Mouse (Mus musculus): ENCODE data around the gene Clasp1. TPM values are rescaled to one million over a fixed set of nuclear protein-coding genes. Genes with fewer than 3 reads are reported as not detected.

Clasp1 gene
- polyA plus RNA-seq, 1 experiment from 2014 or later = 40.3 TPM

GRCm38 (mm10) chr1:118399625-118400310, 10.9 kb downstream of the Clasp1 start:
- Histone ChIP-seq H3K4me2 (ENCODE audit: low read depth, low read length) (no peak overlapping the region), H3K9me3 (ENCODE audit: control insufficient read depth, low read length) (no peaks in the 10 kb centered on the region), H3K4me3 (ENCODE audit: low read depth, low read length) (no peak overlapping the region), H3K36me3 (ENCODE audit: control insufficient read depth, insufficient read depth, low read length) (peaks cover 7% of the 10 kb centered on the region), H3K27ac (replicated peaks; ENCODE audit: low read depth, low read length) (no peak overlapping the region), H3K9ac (ENCODE audit: low read depth, low read length) (no peak overlapping the region), H3K27me3 (replicated peaks; ENCODE audit: control insufficient read depth, insufficient read depth, low read length) (no peaks in the 10 kb centered on the region), H3K4me1 (ENCODE audit: control insufficient read depth, insufficient read depth, low read length) (no peaks in the 10 kb centered on the region)
- WGBS = 85% methylated on average over 8 of the region's 8 CpGs
- ATAC-seq (ENCODE audit: low read depth) (no peak), DNase-seq (ENCODE audit: low spot score) (no peak)

GRCm38 (mm10) chr1:118401991-118402390, 13.1 kb downstream of the Clasp1 start:
- Histone ChIP-seq H3K4me1 (ENCODE audit: control insufficient read depth, insufficient read depth, low read length) (no peaks in the 10 kb centered on the region), H3K27me3 (replicated peaks; ENCODE audit: control insufficient read depth, insufficient read depth, low read length) (no peaks in the 10 kb centered on the region), H3K36me3 (ENCODE audit: control insufficient read depth, insufficient read depth, low read length) (no peaks in the 10 kb centered on the region), H3K4me3 (ENCODE audit: low read depth, low read length) (no peak overlapping the region), H3K27ac (replicated peaks; ENCODE audit: low read depth, low read length) (no peak overlapping the region), H3K4me2 (ENCODE audit: low read depth, low read length) (no peak overlapping the region), H3K9me3 (ENCODE audit: control insufficient read depth, low read length) (no peaks in the 10 kb centered on the region), H3K9ac (ENCODE audit: low read depth, low read length) (no peak overlapping the region)
- ATAC-seq (ENCODE audit: low read depth) = no peak
- WGBS = 84% methylated on average over 4 of the region's 4 CpGs
- no peak for DNase-seq (ENCODE audit: low spot score)

- no peaks in the 10 kb centered on the region for H3K9me3 ChIP-seq (ENCODE audit: control insufficient read depth, low read length)
- H3K4me1 ChIP-seq (ENCODE audit: control insufficient read depth, insufficient read depth, low read length) = no peaks in the 10 kb centered on the region
- no peak overlapping the region for H3K4me3 ChIP-seq (ENCODE audit: low read depth, low read length)
- no peaks in the 10 kb centered on the region for H3K36me3 ChIP-seq (ENCODE audit: control insufficient read depth, insufficient read depth, low read length)
- no peak for ATAC-seq (ENCODE audit: low read depth)
- H3K4me2 ChIP-seq (ENCODE audit: low read depth, low read length) = no peak overlapping the region
- peak; percentile 12 for DNase-seq (ENCODE audit: low spot score)
- H3K9ac ChIP-seq (ENCODE audit: low read depth, low read length) = no peak overlapping the region
- H3K27ac ChIP-seq (replicated peaks; ENCODE audit: low read depth, low read length) = no peak overlapping the region
- no peaks in the 10 kb centered on the region for H3K27me3 ChIP-seq (replicated peaks; ENCODE audit: control insufficient read depth, insufficient read depth, low read length)
- 23% methylated on average over 8 of the region's 8 CpGs for WGBS
Observed at GRCm38 (mm10) chr1:118402556-118402955, 13.7 kb downstream of the Clasp1 start.

GRCm38 (mm10) chr1:118402966-118403365, 14.1 kb downstream of the Clasp1 start:
- H3K36me3 ChIP-seq (ENCODE audit: control insufficient read depth, insufficient read depth, low read length) = no peaks in the 10 kb centered on the region
- H3K27me3 ChIP-seq (replicated peaks; ENCODE audit: control insufficient read depth, insufficient read depth, low read length) = no peaks in the 10 kb centered on the region
- no peaks in the 10 kb centered on the region for H3K9me3 ChIP-seq (ENCODE audit: control insufficient read depth, low read length)
- ATAC-seq (ENCODE audit: low read depth) = no peak
- no peak for DNase-seq (ENCODE audit: low spot score)
- no peak overlapping the region for H3K9ac ChIP-seq (ENCODE audit: low read depth, low read length)
- WGBS = 84% methylated on average over 6 of the region's 6 CpGs
- no peak overlapping the region for H3K4me3 ChIP-seq (ENCODE audit: low read depth, low read length)
- H3K4me2 ChIP-seq (ENCODE audit: low read depth, low read length) = no peak overlapping the region
- no peaks in the 10 kb centered on the region for H3K4me1 ChIP-seq (ENCODE audit: control insufficient read depth, insufficient read depth, low read length)
- H3K27ac ChIP-seq (replicated peaks; ENCODE audit: low read depth, low read length) = no peak overlapping the region

- Histone ChIP-seq H3K4me1 (ENCODE audit: control insufficient read depth, insufficient read depth, low read length) (no peaks in the 10 kb centered on the region), H3K27ac (replicated peaks; ENCODE audit: low read depth, low read length) (no peak overlapping the region), H3K4me2 (ENCODE audit: low read depth, low read length) (no peak overlapping the region), H3K9me3 (ENCODE audit: control insufficient read depth, low read length) (no peaks in the 10 kb centered on the region), H3K27me3 (replicated peaks; ENCODE audit: control insufficient read depth, insufficient read depth, low read length) (no peaks in the 10 kb centered on the region), H3K36me3 (ENCODE audit: control insufficient read depth, insufficient read depth, low read length) (no peaks in the 10 kb centered on the region), H3K4me3 (ENCODE audit: low read depth, low read length) (no peak overlapping the region), H3K9ac (ENCODE audit: low read depth, low read length) (no peak overlapping the region)
- no peak for ATAC-seq (ENCODE audit: low read depth)
- WGBS = 83% methylated on average over 3 of the region's 3 CpGs
- DNase-seq (ENCODE audit: low spot score) = no peak
Observed at GRCm38 (mm10) chr1:118403440-118403839, 14.6 kb downstream of the Clasp1 start.

GRCm38 (mm10) chr1:118407586-118408250, 18.9 kb downstream of the Clasp1 start:
- peak; percentile 36 for DNase-seq (ENCODE audit: low spot score)
- no peak overlapping the region for H3K27ac ChIP-seq (replicated peaks; ENCODE audit: low read depth, low read length)
- no peak overlapping the region for H3K4me3 ChIP-seq (ENCODE audit: low read depth, low read length)
- H3K9ac ChIP-seq (ENCODE audit: low read depth, low read length) = no peak overlapping the region
- no peaks in the 10 kb centered on the region for H3K9me3 ChIP-seq (ENCODE audit: control insufficient read depth, low read length)
- no peak overlapping the region for H3K4me2 ChIP-seq (ENCODE audit: low read depth, low read length)
- no peaks in the 10 kb centered on the region for H3K27me3 ChIP-seq (replicated peaks; ENCODE audit: control insufficient read depth, insufficient read depth, low read length)
- 85% methylated on average over 7 of the region's 7 CpGs for WGBS
- peak; percentile 62; the same call in 1 of the 2 replicates for ATAC-seq (ENCODE audit: low read depth)
- no peaks in the 10 kb centered on the region for H3K4me1 ChIP-seq (ENCODE audit: control insufficient read depth, insufficient read depth, low read length)
- H3K36me3 ChIP-seq (ENCODE audit: control insufficient read depth, insufficient read depth, low read length) = no peaks in the 10 kb centered on the region

- no peaks in the 10 kb centered on the region for H3K4me1 ChIP-seq (ENCODE audit: control insufficient read depth, insufficient read depth, low read length)
- H3K9me3 ChIP-seq (ENCODE audit: control insufficient read depth, low read length) = no peaks in the 10 kb centered on the region
- no peak overlapping the region for H3K4me3 ChIP-seq (ENCODE audit: low read depth, low read length)
- WGBS = 68% methylated on average over 4 of the region's 4 CpGs
- no peaks in the 10 kb centered on the region for H3K36me3 ChIP-seq (ENCODE audit: control insufficient read depth, insufficient read depth, low read length)
- ATAC-seq (ENCODE audit: low read depth) = no peak
- H3K27ac ChIP-seq (replicated peaks; ENCODE audit: low read depth, low read length) = no peak overlapping the region
- DNase-seq (ENCODE audit: low spot score) = no peak
- no peak overlapping the region for H3K9ac ChIP-seq (ENCODE audit: low read depth, low read length)
- no peaks in the 10 kb centered on the region for H3K27me3 ChIP-seq (replicated peaks; ENCODE audit: control insufficient read depth, insufficient read depth, low read length)
- H3K4me2 ChIP-seq (ENCODE audit: low read depth, low read length) = no peak overlapping the region
Observed at GRCm38 (mm10) chr1:118409249-118409648, 20.4 kb downstream of the Clasp1 start.

GRCm38 (mm10) chr1:118410824-118411223, 22.0 kb downstream of the Clasp1 start:
- no peaks in the 10 kb centered on the region for H3K36me3 ChIP-seq (ENCODE audit: control insufficient read depth, insufficient read depth, low read length)
- no peak overlapping the region for H3K4me3 ChIP-seq (ENCODE audit: low read depth, low read length)
- H3K9ac ChIP-seq (ENCODE audit: low read depth, low read length) = no peak overlapping the region
- H3K9me3 ChIP-seq (ENCODE audit: control insufficient read depth, low read length) = no peaks in the 10 kb centered on the region
- no peaks in the 10 kb centered on the region for H3K27me3 ChIP-seq (replicated peaks; ENCODE audit: control insufficient read depth, insufficient read depth, low read length)
- WGBS = 89% methylated on average over 5 of the region's 5 CpGs
- no peak for ATAC-seq (ENCODE audit: low read depth)
- H3K27ac ChIP-seq (replicated peaks; ENCODE audit: low read depth, low read length) = no peak overlapping the region
- no peaks in the 10 kb centered on the region for H3K4me1 ChIP-seq (ENCODE audit: control insufficient read depth, insufficient read depth, low read length)
- no peak for DNase-seq (ENCODE audit: low spot score)
- no peak overlapping the region for H3K4me2 ChIP-seq (ENCODE audit: low read depth, low read length)

- Histone ChIP-seq H3K4me1 (ENCODE audit: control insufficient read depth, insufficient read depth, low read length) (no peaks in the 10 kb centered on the region), H3K9ac (ENCODE audit: low read depth, low read length) (no peak overlapping the region), H3K36me3 (ENCODE audit: control insufficient read depth, insufficient read depth, low read length) (no peaks in the 10 kb centered on the region), H3K4me3 (ENCODE audit: low read depth, low read length) (no peak overlapping the region), H3K4me2 (ENCODE audit: low read depth, low read length) (no peak overlapping the region), H3K9me3 (ENCODE audit: control insufficient read depth, low read length) (no peaks in the 10 kb centered on the region), H3K27ac (replicated peaks; ENCODE audit: low read depth, low read length) (no peak overlapping the region), H3K27me3 (replicated peaks; ENCODE audit: control insufficient read depth, insufficient read depth, low read length) (no peaks in the 10 kb centered on the region)
- DNase-seq (ENCODE audit: low spot score) (no peak), ATAC-seq (ENCODE audit: low read depth) (no peak)
- 93% methylated on average over 2 of the region's 2 CpGs for WGBS
Observed at GRCm38 (mm10) chr1:118413169-118413568, 24.3 kb downstream of the Clasp1 start.

Data from embryonic facial prominence, embryonic 14.5 days (tissue).